In the genomic region with DNA sequence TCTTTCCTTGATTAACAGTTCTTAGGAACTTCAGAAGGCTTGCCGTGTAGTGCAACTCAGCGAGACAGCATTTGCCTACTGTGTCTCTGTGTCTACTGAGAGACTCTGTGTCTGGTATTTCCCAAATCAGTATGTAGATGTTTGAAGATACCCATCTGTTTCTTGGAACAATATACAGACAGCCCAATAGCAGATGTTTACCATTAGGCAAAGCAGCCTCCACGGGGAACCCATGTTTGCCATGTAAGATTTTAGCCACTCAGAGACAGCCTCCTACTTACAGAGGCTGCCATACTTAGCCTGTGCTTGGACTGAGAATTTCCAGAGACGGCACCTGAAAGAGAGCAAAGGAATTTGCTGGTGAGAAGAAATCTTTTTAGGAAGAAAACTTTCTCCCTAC, we compare ENCODE assay signal across 14 mouse cellular contexts.
"Had no signal": no experiment of that assay in that cellular context is flagged by ENCODE, and none has a peak within 500 bp of the region (broad histone marks: within the 10 kb centered on the region; RNA-seq: fewer than 3 reads in every experiment).

No protein-coding gene starts in this region.

- H3K27ac ChIP-seq: kidney, postnatal 0 days; limb, embryonic 15.5 days; liver, embryonic 12.5 days; lung, embryonic 15.5 days; midbrain, embryonic 10.5 days; neural tube, embryonic 12.5 days had no signal

- H3K9ac ChIP-seq: limb, embryonic 15.5 days; liver, embryonic 12.5 days; lung, embryonic 15.5 days; neural tube, embryonic 12.5 days had no signal

- DNase-seq: kidney, adult 2 months; layer of hippocampus, adult 9-11 months; layer of hippocampus, postnatal 36 days; lung, postnatal 4 days; midbrain, embryonic 14.5 days; thymus, adult 2 months; thymus, postnatal 4 days had no signal

- H3K9me3 ChIP-seq: limb, embryonic 15.5 days; lung, embryonic 15.5 days; midbrain, embryonic 10.5 days; neural tube, embryonic 12.5 days had no signal

- H3K4me1 ChIP-seq: liver, embryonic 12.5 days; midbrain, embryonic 10.5 days; neural tube, embryonic 12.5 days had no signal

- H3K27me3 ChIP-seq: limb, embryonic 15.5 days; liver, embryonic 12.5 days; lung, embryonic 15.5 days; neural tube, embryonic 12.5 days had no signal

- H3K4me2 ChIP-seq: limb, embryonic 15.5 days; liver, embryonic 12.5 days; lung, embryonic 15.5 days; neural tube, embryonic 12.5 days had no signal

- H3K4me3 ChIP-seq: limb, embryonic 15.5 days; liver, embryonic 12.5 days; lung, embryonic 15.5 days; midbrain, embryonic 10.5 days; myocyte; neural tube, embryonic 12.5 days had no signal

- ATAC-seq: liver, embryonic 12.5 days had no signal

- H3K36me3 ChIP-seq: limb, embryonic 15.5 days; liver, embryonic 12.5 days; lung, embryonic 15.5 days; midbrain, embryonic 10.5 days; neural tube, embryonic 12.5 days had no signal
